Mouse (Mus musculus): Measurements from ENCODE around the gene Barx2. TPM values are rescaled to one million over a fixed set of nuclear protein-coding genes. Genes with fewer than 3 reads are reported as not detected.
"Not testable (repeated sequence)": the region's sequence is repeated elsewhere in the genome, so short reads cannot be mapped to it uniquely, and the experiment has no call there.

The Barx2 gene
- not detected in 2 replicates for polyA plus RNA-seq (2016; fragmentation: Nextera tagmentation; extraction: Ambion mirVana)

GRCm38 (mm10) chr9:31912921-31913738 is at the start of gene Barx2:
Gene Barx2 (minus strand): TSS chr9:31913462.
- H3K9ac ChIP-seq = peak within 1 kb of the TSS; percentile 48
- peak within 1 kb of the TSS; percentile 98 for H3K4me2 ChIP-seq
- WGBS = under 1% methylated on average over 69 of the region's 81 CpGs
- no peaks in the 10 kb centered on the region for H3K36me3 ChIP-seq
- no peak within 1 kb of the TSS for H3K27ac ChIP-seq (ENCODE audit: poor library complexity, severe bottlenecking)
- H3K4me1 ChIP-seq (replicated peaks) = peaks cover 20% of the 10 kb centered on the region
- H3K4me3 ChIP-seq = peak within 1 kb of the TSS; percentile 63
- ATAC-seq (ENCODE audit: insufficient number of reproducible peaks, low FRiP score) = peak; percentile 36; the same call in 1 of the 2 replicates
- peaks cover 86% of the 10 kb centered on the region for H3K27me3 ChIP-seq (replicated peaks)
- no peaks in the 10 kb centered on the region for H3K9me3 ChIP-seq (replicated peaks)

GRCm38 (mm10) chr9:31962265-31962664 is 49.0 kb upstream of the Barx2 start:
- Histone ChIP-seq H3K4me1 (replicated peaks) (no peaks in the 10 kb centered on the region), H3K27ac (ENCODE audit: poor library complexity, severe bottlenecking) (no peak overlapping the region), H3K9ac (no peak overlapping the region), H3K4me2 (no peak overlapping the region), H3K4me3 (no peak overlapping the region), H3K36me3 (no peaks in the 10 kb centered on the region), H3K27me3 (replicated peaks) (no peaks in the 10 kb centered on the region), H3K9me3 (replicated peaks) (peaks cover 10% of the 10 kb centered on the region)
- no peak for ATAC-seq (ENCODE audit: insufficient number of reproducible peaks, low FRiP score)
- 45% methylated on average over 1 of the region's 1 CpGs for WGBS

- Histone ChIP-seq H3K36me3 (no peaks in the 10 kb centered on the region), H3K27me3 (replicated peaks) (no peaks in the 10 kb centered on the region), H3K4me3 (no peak overlapping the region), H3K27ac (ENCODE audit: poor library complexity, severe bottlenecking) (no peak overlapping the region), H3K9ac (no peak overlapping the region), H3K9me3 (replicated peaks) (peaks cover 3% of the 10 kb centered on the region), H3K4me2 (no peak overlapping the region), H3K4me1 (replicated peaks) (no peaks in the 10 kb centered on the region)
- WGBS = 70% methylated on average over 2 of the region's 2 CpGs
- ATAC-seq (ENCODE audit: insufficient number of reproducible peaks, low FRiP score) = no peak
These were observed 47.2 kb upstream of the Barx2 start for GRCm38 (mm10) chr9:31960488-31960887.

- Histone ChIP-seq H3K4me1 (replicated peaks) (no peaks in the 10 kb centered on the region), H3K4me3 (no peak overlapping the region), H3K9ac (no peak overlapping the region), H3K9me3 (replicated peaks) (no peaks in the 10 kb centered on the region), H3K36me3 (no peaks in the 10 kb centered on the region), H3K4me2 (no peak overlapping the region), H3K27ac (ENCODE audit: poor library complexity, severe bottlenecking) (no peak overlapping the region), H3K27me3 (replicated peaks) (no peaks in the 10 kb centered on the region)
- ATAC-seq (ENCODE audit: insufficient number of reproducible peaks, low FRiP score) = no peak
These were observed 44.9 kb upstream of the Barx2 start for GRCm38 (mm10) chr9:31958120-31958519.

- H3K27ac ChIP-seq (ENCODE audit: poor library complexity, severe bottlenecking) = no peak overlapping the region
- H3K36me3 ChIP-seq = no peaks in the 10 kb centered on the region
- H3K9ac ChIP-seq = no peak overlapping the region
- H3K27me3 ChIP-seq (replicated peaks) = no peaks in the 10 kb centered on the region
- H3K4me1 ChIP-seq (replicated peaks) = no peaks in the 10 kb centered on the region
- WGBS = 73% methylated on average over 5 of the region's 5 CpGs
- no peak overlapping the region for H3K4me3 ChIP-seq
- 0 out of 2 replicates have a peak, but pooled peaks cover 4% of the 10 kb centered on the region for H3K9me3 ChIP-seq (replicated peaks)
- no peak overlapping the region for H3K4me2 ChIP-seq
- ATAC-seq (ENCODE audit: insufficient number of reproducible peaks, low FRiP score) = no peak
These were observed 37.2 kb upstream of the Barx2 start for GRCm38 (mm10) chr9:31950506-31950905.

- no peak overlapping the region for H3K27ac ChIP-seq (ENCODE audit: poor library complexity, severe bottlenecking)
These were observed 35.8 kb upstream of the Barx2 start for GRCm38 (mm10) chr9:31949031-31949430.

GRCm38 (mm10) chr9:31947051-31947450 is 33.8 kb upstream of the Barx2 start:
- Histone ChIP-seq H3K9me3 (replicated peaks) (0 out of 2 replicates have a peak, but pooled peaks cover 4% of the 10 kb centered on the region), H3K4me3 (no peak overlapping the region), H3K27me3 (replicated peaks) (no peaks in the 10 kb centered on the region), H3K36me3 (no peaks in the 10 kb centered on the region), H3K27ac (ENCODE audit: poor library complexity, severe bottlenecking) (no peak overlapping the region), H3K9ac (no peak overlapping the region), H3K4me2 (no peak overlapping the region), H3K4me1 (replicated peaks) (no peaks in the 10 kb centered on the region)
- WGBS = 81% methylated on average over 10 of the region's 10 CpGs
- no peak for ATAC-seq (ENCODE audit: insufficient number of reproducible peaks, low FRiP score)

More at GRCm38 (mm10) chr9:31949031-31949430, 35.8 kb upstream of the Barx2 start:
- no peak overlapping the region for H3K9ac ChIP-seq
- H3K36me3 ChIP-seq = no peaks in the 10 kb centered on the region
- H3K4me3 ChIP-seq = no peak overlapping the region
- no peaks in the 10 kb centered on the region for H3K4me1 ChIP-seq (replicated peaks)
- 0 out of 2 replicates have a peak, but pooled peaks cover 4% of the 10 kb centered on the region for H3K9me3 ChIP-seq (replicated peaks)
- 77% methylated on average over 5 of the region's 5 CpGs for WGBS
- no peak overlapping the region for H3K4me2 ChIP-seq
- no peak for ATAC-seq (ENCODE audit: insufficient number of reproducible peaks, low FRiP score)
- no peaks in the 10 kb centered on the region for H3K27me3 ChIP-seq (replicated peaks)

GRCm38 (mm10) chr9:31942334-31942733 is 29.1 kb upstream of the Barx2 start:
- no peaks in the 10 kb centered on the region for H3K36me3 ChIP-seq
- H3K4me1 ChIP-seq (replicated peaks) = no peaks in the 10 kb centered on the region
- H3K9ac ChIP-seq = no peak overlapping the region
- H3K27me3 ChIP-seq (replicated peaks) = no peaks in the 10 kb centered on the region
- no peak overlapping the region for H3K4me2 ChIP-seq
- H3K4me3 ChIP-seq = no peak overlapping the region
- ATAC-seq (ENCODE audit: insufficient number of reproducible peaks, low FRiP score) = no peak
- 50% methylated on average over 1 of the region's 1 CpGs for WGBS
- H3K27ac ChIP-seq (ENCODE audit: poor library complexity, severe bottlenecking) = no peak overlapping the region
- no peaks in the 10 kb centered on the region for H3K9me3 ChIP-seq (replicated peaks)

- 88% methylated on average over 14 of the region's 16 CpGs for WGBS
These were observed 23.2 kb upstream of the Barx2 start for GRCm38 (mm10) chr9:31936486-31936885.

GRCm38 (mm10) chr9:31931691-31932090 is 18.4 kb upstream of the Barx2 start:
- H3K36me3 ChIP-seq = no peaks in the 10 kb centered on the region
- ATAC-seq (ENCODE audit: insufficient number of reproducible peaks, low FRiP score) = no peak
- no peaks in the 10 kb centered on the region for H3K4me1 ChIP-seq (replicated peaks)
- H3K9ac ChIP-seq = no peak overlapping the region
- 51% methylated on average over 5 of the region's 5 CpGs for WGBS
- no peak overlapping the region for H3K4me3 ChIP-seq
- no peak overlapping the region for H3K27ac ChIP-seq (ENCODE audit: poor library complexity, severe bottlenecking)
- H3K27me3 ChIP-seq (replicated peaks) = 0 out of 2 replicates have a peak, but pooled peaks cover 2% of the 10 kb centered on the region
- no peaks in the 10 kb centered on the region for H3K9me3 ChIP-seq (replicated peaks)
- H3K4me2 ChIP-seq = no peak overlapping the region

More at GRCm38 (mm10) chr9:31936486-31936885, 23.2 kb upstream of the Barx2 start:
- not testable (repeated sequence) for H3K9ac ChIP-seq; H3K4me3 ChIP-seq; H3K9me3 ChIP-seq (replicated peaks); H3K4me2 ChIP-seq; H3K27me3 ChIP-seq (replicated peaks); H3K27ac ChIP-seq (ENCODE audit: poor library complexity, severe bottlenecking); H3K36me3 ChIP-seq; H3K4me1 ChIP-seq (replicated peaks); ATAC-seq (ENCODE audit: insufficient number of reproducible peaks, low FRiP score)

GRCm38 (mm10) chr9:31931255-31931654 is 18.0 kb upstream of the Barx2 start:
- no peak overlapping the region for H3K4me3 ChIP-seq
- WGBS = 66% methylated on average over 3 of the region's 3 CpGs
- ATAC-seq (ENCODE audit: insufficient number of reproducible peaks, low FRiP score) = no peak

More at GRCm38 (mm10) chr9:31931255-31931654, 18.0 kb upstream of the Barx2 start:
- Histone ChIP-seq H3K4me1 (replicated peaks) (0 out of 2 replicates have a peak, but pooled peaks cover 1% of the 10 kb centered on the region), H3K9me3 (replicated peaks) (no peaks in the 10 kb centered on the region), H3K27ac (ENCODE audit: poor library complexity, severe bottlenecking) (no peak overlapping the region), H3K36me3 (no peaks in the 10 kb centered on the region), H3K27me3 (replicated peaks) (0 out of 2 replicates have a peak, but pooled peaks cover 2% of the 10 kb centered on the region), H3K9ac (no peak overlapping the region), H3K4me2 (no peak overlapping the region)

Measured in heart, embryonic 12.5 days (tissue).